Mouse (Mus musculus): ENCODE measurements at regions not wholly inside any gene's neighbourhood (a gene's known extent, or its start where the extent isn't known, plus 50 kb on each side); places are given as distances from the start of the nearest gene placed in this dataset.
"Not testable (repeated sequence)": the region's sequence is repeated elsewhere in the genome, so short reads cannot be mapped to it uniquely, and the experiment has no call there.

GRCm38 (mm10) chr9:92799695-92800094 is 257.7 kb downstream of the Plod2 start:
- H3K9me3 ChIP-seq (ENCODE audit: control insufficient read depth, low read length) = no peaks in the 10 kb centered on the region
- 46% methylated on average over 1 of the region's 1 CpGs for WGBS
- no peaks in the 10 kb centered on the region for H3K4me1 ChIP-seq (replicated peaks; ENCODE audit: control insufficient read depth, insufficient read depth, low read length)
- H3K4me3 ChIP-seq (ENCODE audit: low read depth, low read length) = no peak overlapping the region
- no peaks in the 10 kb centered on the region for H3K36me3 ChIP-seq (ENCODE audit: control insufficient read depth, insufficient read depth, low read length)
- no peak for ATAC-seq (replicated peaks; ENCODE audit: low FRiP score, low TSS enrichment, low read depth)
- no peak overlapping the region for H3K9ac ChIP-seq (ENCODE audit: low read length)
- no peak overlapping the region for H3K27ac ChIP-seq (ENCODE audit: low read depth)
- H3K27me3 ChIP-seq (replicated peaks; ENCODE audit: control insufficient read depth, insufficient read depth, low read length) = no peaks in the 10 kb centered on the region
- DNase-seq (ENCODE audit: low spot score) = no peak
- H3K4me2 ChIP-seq (ENCODE audit: low read length) = no peak overlapping the region

- no peak overlapping the region for H3K4me2 ChIP-seq (ENCODE audit: low read length)
- ATAC-seq (replicated peaks; ENCODE audit: low FRiP score, low TSS enrichment, low read depth) = no peak
Measured at GRCm38 (mm10) chr9:92809469-92809868, 267.4 kb downstream of the Plod2 start.

GRCm38 (mm10) chr9:92820721-92821120 is 278.7 kb downstream of the Plod2 start:
- DNase-seq (ENCODE audit: low spot score) = no peak
- H3K4me2 ChIP-seq (ENCODE audit: low read length) = no peak overlapping the region
- H3K4me1 ChIP-seq (replicated peaks; ENCODE audit: control insufficient read depth, insufficient read depth, low read length) = no peaks in the 10 kb centered on the region
- H3K9ac ChIP-seq (ENCODE audit: low read length) = no peak overlapping the region
- no peaks in the 10 kb centered on the region for H3K36me3 ChIP-seq (ENCODE audit: control insufficient read depth, insufficient read depth, low read length)
- ATAC-seq (replicated peaks; ENCODE audit: low FRiP score, low TSS enrichment, low read depth) = no peak
- no peaks in the 10 kb centered on the region for H3K9me3 ChIP-seq (ENCODE audit: control insufficient read depth, low read length)
- H3K4me3 ChIP-seq (ENCODE audit: low read depth, low read length) = no peak overlapping the region
- no peaks in the 10 kb centered on the region for H3K27me3 ChIP-seq (replicated peaks; ENCODE audit: control insufficient read depth, insufficient read depth, low read length)
- no peak overlapping the region for H3K27ac ChIP-seq (ENCODE audit: low read depth)
- WGBS = 68% methylated on average over 11 of the region's 11 CpGs

More at GRCm38 (mm10) chr9:92809469-92809868, 267.4 kb downstream of the Plod2 start:
- Histone ChIP-seq H3K4me1 (replicated peaks; ENCODE audit: control insufficient read depth, insufficient read depth, low read length) (no peaks in the 10 kb centered on the region), H3K36me3 (ENCODE audit: control insufficient read depth, insufficient read depth, low read length) (no peaks in the 10 kb centered on the region), H3K9me3 (ENCODE audit: control insufficient read depth, low read length) (no peaks in the 10 kb centered on the region), H3K27ac (ENCODE audit: low read depth) (no peak overlapping the region), H3K27me3 (replicated peaks; ENCODE audit: control insufficient read depth, insufficient read depth, low read length) (no peaks in the 10 kb centered on the region), H3K4me3 (ENCODE audit: low read depth, low read length) (no peak overlapping the region), H3K9ac (ENCODE audit: low read length) (no peak overlapping the region)
- no peak for DNase-seq (ENCODE audit: low spot score)

GRCm38 (mm10) chr9:92826708-92827353 is 284.8 kb downstream of the Plod2 start:
- Histone ChIP-seq H3K4me3 (ENCODE audit: low read depth, low read length) (no peak overlapping the region), H3K9me3 (ENCODE audit: control insufficient read depth, low read length) (no peaks in the 10 kb centered on the region), H3K9ac (ENCODE audit: low read length) (no peak overlapping the region), H3K27ac (ENCODE audit: low read depth) (no peak overlapping the region), H3K36me3 (ENCODE audit: control insufficient read depth, insufficient read depth, low read length) (no peaks in the 10 kb centered on the region), H3K4me2 (ENCODE audit: low read length) (no peak overlapping the region), H3K4me1 (replicated peaks; ENCODE audit: control insufficient read depth, insufficient read depth, low read length) (no peaks in the 10 kb centered on the region), H3K27me3 (replicated peaks; ENCODE audit: control insufficient read depth, insufficient read depth, low read length) (no peaks in the 10 kb centered on the region)
- peak; percentile 70 for ATAC-seq (replicated peaks; ENCODE audit: low FRiP score, low TSS enrichment, low read depth)
- no peak for DNase-seq (ENCODE audit: low spot score)

- ATAC-seq (replicated peaks; ENCODE audit: low FRiP score, low TSS enrichment, low read depth); H3K9me3 ChIP-seq (ENCODE audit: control insufficient read depth, low read length): not testable (repeated sequence)
Measured at GRCm38 (mm10) chr9:92836156-92836555, 294.1 kb downstream of the Plod2 start.

GRCm38 (mm10) chr9:92856410-92857083 is 314.5 kb downstream of the Plod2 start:
- Histone ChIP-seq H3K27me3 (replicated peaks; ENCODE audit: control insufficient read depth, insufficient read depth, low read length) (no peaks in the 10 kb centered on the region), H3K27ac (ENCODE audit: low read depth) (no peak overlapping the region), H3K4me3 (ENCODE audit: low read depth, low read length) (no peak overlapping the region), H3K36me3 (ENCODE audit: control insufficient read depth, insufficient read depth, low read length) (no peaks in the 10 kb centered on the region), H3K9me3 (ENCODE audit: control insufficient read depth, low read length) (no peaks in the 10 kb centered on the region), H3K4me2 (ENCODE audit: low read length) (no peak overlapping the region), H3K9ac (ENCODE audit: low read length) (no peak overlapping the region), H3K4me1 (replicated peaks; ENCODE audit: control insufficient read depth, insufficient read depth, low read length) (no peaks in the 10 kb centered on the region)
- no peak; the same call in 1 of the 2 replicates for ATAC-seq (replicated peaks; ENCODE audit: low FRiP score, low TSS enrichment, low read depth)
- 75% methylated on average over 7 of the region's 7 CpGs for WGBS
- no peak for DNase-seq (ENCODE audit: low spot score)

More at GRCm38 (mm10) chr9:92836156-92836555, 294.1 kb downstream of the Plod2 start:
- WGBS = 94% methylated on average over 2 of the region's 2 CpGs
- H3K27me3 ChIP-seq (replicated peaks; ENCODE audit: control insufficient read depth, insufficient read depth, low read length); H3K4me2 ChIP-seq (ENCODE audit: low read length); H3K4me1 ChIP-seq (replicated peaks; ENCODE audit: control insufficient read depth, insufficient read depth, low read length); H3K27ac ChIP-seq (ENCODE audit: low read depth); H3K9ac ChIP-seq (ENCODE audit: low read length); H3K4me3 ChIP-seq (ENCODE audit: low read depth, low read length); DNase-seq (ENCODE audit: low spot score); H3K36me3 ChIP-seq (ENCODE audit: control insufficient read depth, insufficient read depth, low read length): not testable (repeated sequence)

GRCm38 (mm10) chr9:92865822-92866221 is 323.8 kb downstream of the Plod2 start:
- Histone ChIP-seq H3K9ac (ENCODE audit: low read length) (no peak overlapping the region), H3K9me3 (ENCODE audit: control insufficient read depth, low read length) (no peaks in the 10 kb centered on the region), H3K4me1 (replicated peaks; ENCODE audit: control insufficient read depth, insufficient read depth, low read length) (no peaks in the 10 kb centered on the region), H3K4me3 (ENCODE audit: low read depth, low read length) (no peak overlapping the region), H3K4me2 (ENCODE audit: low read length) (no peak overlapping the region), H3K27ac (ENCODE audit: low read depth) (no peak overlapping the region), H3K36me3 (ENCODE audit: control insufficient read depth, insufficient read depth, low read length) (no peaks in the 10 kb centered on the region), H3K27me3 (replicated peaks; ENCODE audit: control insufficient read depth, insufficient read depth, low read length) (no peaks in the 10 kb centered on the region)
- 74% methylated on average over 6 of the region's 6 CpGs for WGBS
- ATAC-seq (replicated peaks; ENCODE audit: low FRiP score, low TSS enrichment, low read depth) (peak; percentile 88), DNase-seq (ENCODE audit: low spot score) (no peak)

- Histone ChIP-seq H3K27ac (ENCODE audit: low read depth) (no peak overlapping the region), H3K27me3 (replicated peaks; ENCODE audit: control insufficient read depth, insufficient read depth, low read length) (no peaks in the 10 kb centered on the region), H3K4me3 (ENCODE audit: low read depth, low read length) (no peak overlapping the region), H3K9me3 (ENCODE audit: control insufficient read depth, low read length) (no peaks in the 10 kb centered on the region), H3K4me1 (replicated peaks; ENCODE audit: control insufficient read depth, insufficient read depth, low read length) (no peaks in the 10 kb centered on the region), H3K4me2 (ENCODE audit: low read length) (no peak overlapping the region), H3K36me3 (ENCODE audit: control insufficient read depth, insufficient read depth, low read length) (no peaks in the 10 kb centered on the region), H3K9ac (ENCODE audit: low read length) (no peak overlapping the region)
- peak; percentile 59 for DNase-seq (ENCODE audit: low spot score)
- ATAC-seq (replicated peaks; ENCODE audit: low FRiP score, low TSS enrichment, low read depth) = no peak
- WGBS = 36% methylated on average over 4 of the region's 4 CpGs
Measured at GRCm38 (mm10) chr9:92878589-92878988, 336.6 kb downstream of the Plod2 start.

GRCm38 (mm10) chr9:92879812-92880211 is 337.8 kb downstream of the Plod2 start:
- H3K9ac ChIP-seq (ENCODE audit: low read length) = no peak overlapping the region
- 67% methylated on average over 2 of the region's 2 CpGs for WGBS
- no peaks in the 10 kb centered on the region for H3K4me1 ChIP-seq (replicated peaks; ENCODE audit: control insufficient read depth, insufficient read depth, low read length)
- DNase-seq (ENCODE audit: low spot score) = no peak
- H3K9me3 ChIP-seq (ENCODE audit: control insufficient read depth, low read length) = no peaks in the 10 kb centered on the region
- H3K4me3 ChIP-seq (ENCODE audit: low read depth, low read length) = no peak overlapping the region
- no peaks in the 10 kb centered on the region for H3K36me3 ChIP-seq (ENCODE audit: control insufficient read depth, insufficient read depth, low read length)
- no peak overlapping the region for H3K4me2 ChIP-seq (ENCODE audit: low read length)
- no peaks in the 10 kb centered on the region for H3K27me3 ChIP-seq (replicated peaks; ENCODE audit: control insufficient read depth, insufficient read depth, low read length)
- no peak for ATAC-seq (replicated peaks; ENCODE audit: low FRiP score, low TSS enrichment, low read depth)
- no peak overlapping the region for H3K27ac ChIP-seq (ENCODE audit: low read depth)

Data from intestine, embryonic 14.5 days (tissue).